Mouse (Mus musculus): Measurements from ENCODE around the gene Gm16434.
"Not testable (repeated sequence)": the region's sequence is repeated elsewhere in the genome, so short reads cannot be mapped to it uniquely, and the experiment has no call there.

GRCm38 (mm10) chr14:7194440-7194839 lies at the start of gene Gm16434:
- TF ChIP-seq POLR2A, CTCF (IDR thresholded peaks at IDR 0.05; ENCODE audit: insufficient read depth, low read depth, low read length): not testable (repeated sequence)
